Mouse (Mus musculus): ENCODE measurements around the gene Arhgap29.

- TF ChIP-seq CTCF (IDR thresholded peaks at IDR 0.05; ENCODE audit: low read depth) (no peak), EP300 (IDR thresholded peaks at IDR 0.05; ENCODE audit: low read depth) (no peak)
Measured at GRCm38 (mm10) chr3:121932815-121933214, 19.5 kb upstream of the Arhgap29 start.
